Mouse (Mus musculus): ENCODE data around the gene Selenbp1.

- TF ChIP-seq GATA1 (IDR thresholded peaks at IDR 0.05; ENCODE audit: borderline replicate concordance, low read length) (no peak), FLI1 (IDR thresholded peaks at IDR 0.05; ENCODE audit: low read length) (no peak)
Observed at GRCm38 (mm10) chr3:94902747-94903146, 30.1 kb upstream of the Selenbp1 start.

Measured in megakaryocyte, embryonic 14.5 days (primary cell).